Mouse (Mus musculus) MEL (cell line): ENCODE measurements around the gene Atp8a2. TPM values are rescaled to one million over a fixed set of nuclear protein-coding genes. Genes with fewer than 3 reads are reported as not detected.

ENCODE experiments used
- DNase-seq: peaks from one replicate; pipeline ENCODE4 v3.0.0; 2011; ENCODE audit warnings: low read depth, low spot score
- H3K27ac ChIP-seq: 2 replicates; pipeline ENCODE4 v1.5.1; 2012; ENCODE audit warnings: low read depth, mild to moderate bottlenecking, control low read depth, low read length, moderate library complexity; ENCODE audit not compliant: control insufficient read depth
- H3K27me3 ChIP-seq, 2 experiments: fragments of 150-350 bp in 1 of 2; sonication (generic) in 1 of 2; 2 replicates each; pipeline ENCODE4 v1.6.1; 2012; ENCODE audit warnings: low read length in 2 of 2, mild to moderate bottlenecking in 2 of 2, improper control_type of control experiment in 1 of 2, moderate library complexity in 1 of 2; ENCODE audit not compliant: insufficient read depth in 2 of 2, control insufficient read depth in 1 of 2
- H3K36me3 ChIP-seq, 2 experiments: 2 replicates each; pipeline ENCODE4 v1.6.1; 2012 to 2014; ENCODE audit warnings: low read length in 2 of 2, improper control_type of control experiment in 1 of 2, inconsistent platforms in 1 of 2, mild to moderate bottlenecking in 1 of 2; ENCODE audit not compliant: insufficient read depth in 2 of 2, control insufficient read depth in 1 of 2
- H3K4me1 ChIP-seq, 2 experiments: fragments of 150-350 bp in 1 of 2; sonication (generic) in 1 of 2; 2 replicates each; pipeline ENCODE4 v1.6.1; 2012; ENCODE audit warnings: low read length in 2 of 2, improper control_type of control experiment in 1 of 2, mild to moderate bottlenecking in 1 of 2; ENCODE audit not compliant: insufficient read depth in 2 of 2, control insufficient read depth in 1 of 2
- H3K4me3 ChIP-seq, 2 experiments: fragments of 150-350 bp in 1 of 2; sonication (generic) in 1 of 2; 2 replicates each; pipeline ENCODE4 v1.5.1; 2012; ENCODE audit warnings: low read depth in 2 of 2, low read length in 2 of 2, mild to moderate bottlenecking in 2 of 2, moderate library complexity in 2 of 2, control low read depth in 1 of 2, improper control_type of control experiment in 1 of 2; ENCODE audit not compliant: control insufficient read depth in 1 of 2, insufficient read depth in 1 of 2
- H3K79me2 ChIP-seq: 2 replicates; pipeline ENCODE4 v1.6.1; 2012; ENCODE audit warnings: mild to moderate bottlenecking, low read length, moderate library complexity; ENCODE audit not compliant: control insufficient read depth, poor library complexity, insufficient read depth
- H3K9ac ChIP-seq: 2 replicates; pipeline ENCODE4 v1.6.1; 2012; ENCODE audit warnings: low read depth, mild to moderate bottlenecking, control low read depth, low read length, moderate library complexity; ENCODE audit not compliant: control insufficient read depth, poor library complexity, severe bottlenecking
- H3K9me3 ChIP-seq: fragments of 150-350 bp; sonication (generic); replicated peaks from 2 replicates; pipeline ENCODE4 v1.6.1; 2012; ENCODE audit warnings: mild to moderate bottlenecking, low read length, improper control_type of control experiment, moderate library complexity; ENCODE audit not compliant: insufficient read depth
- BHLHE40 ChIP-seq: IDR thresholded peaks from 2 replicates; pipeline ENCODE4 v1.6.1; 2012; ENCODE audit warnings: low read depth, mild to moderate bottlenecking, inconsistent platforms, low read length, improper control_type of control experiment, borderline replicate concordance
- CHD1 ChIP-seq: IDR thresholded peaks from 2 replicates; pipeline ENCODE4 v1.6.1; 2012; ENCODE audit warnings: low read depth, mild to moderate bottlenecking, inconsistent platforms, low read length, improper control_type of control experiment
- CTCF ChIP-seq, 3 experiments: IDR thresholded peaks in 2 of 3; conservative IDR thresholded peaks in 1 of 3; 2 replicates each; pipeline ENCODE4 v1.5.1; 2011 to 2012; ENCODE audit warnings: low read length in 3 of 3, low read depth in 2 of 3, mild to moderate bottlenecking in 2 of 3, improper control_type of control experiment in 1 of 3, inconsistent platforms in 1 of 3, mixed read lengths in 1 of 3, moderate library complexity in 1 of 3; ENCODE audit not compliant: control insufficient read depth in 1 of 3, insufficient read depth in 1 of 3, poor library complexity in 1 of 3, severe bottlenecking in 1 of 3
- E2F4 ChIP-seq: IDR thresholded peaks from 2 replicates; pipeline ENCODE4 v1.6.1; 2011; ENCODE audit warnings: low read depth, low read length, improper control_type of control experiment, borderline replicate concordance
- ELF1 ChIP-seq: IDR thresholded peaks from 2 replicates; pipeline ENCODE4 v1.6.1; 2014; ENCODE audit warnings: low read depth, mild to moderate bottlenecking, inconsistent platforms, low read length, improper control_type of control experiment, moderate library complexity
- GABPA ChIP-seq: IDR thresholded peaks from 2 replicates; pipeline ENCODE4 v1.6.1; 2012; ENCODE audit warnings: low read depth, mild to moderate bottlenecking, inconsistent platforms, low read length, improper control_type of control experiment, moderate library complexity
- GATA1 ChIP-seq: IDR thresholded peaks from 2 replicates; pipeline ENCODE4 v1.6.1; 2011; ENCODE audit warnings: low read depth, low read length, improper control_type of control experiment
- KAT2A ChIP-seq: conservative IDR thresholded peaks from 2 replicates; pipeline ENCODE4 v1.6.1; 2012; ENCODE audit warnings: low read depth, low read length, improper control_type of control experiment, inconsistent platforms
- MAX ChIP-seq: IDR thresholded peaks from 2 replicates; pipeline ENCODE4 v1.6.1; 2011; ENCODE audit warnings: low read length, improper control_type of control experiment
- MAZ ChIP-seq: IDR thresholded peaks from 2 replicates; pipeline ENCODE4 v1.6.1; 2012; ENCODE audit warnings: low read depth, mild to moderate bottlenecking, inconsistent platforms, low read length, improper control_type of control experiment
- MXI1 ChIP-seq: IDR thresholded peaks from 2 replicates; pipeline ENCODE4 v1.6.1; 2011; ENCODE audit warnings: mild to moderate bottlenecking, low read depth, low read length, improper control_type of control experiment
- NRF1 ChIP-seq: IDR thresholded peaks from 2 replicates; pipeline ENCODE4 v1.6.1; 2014; ENCODE audit warnings: low read depth, mild to moderate bottlenecking, inconsistent platforms, low read length, improper control_type of control experiment, moderate library complexity; ENCODE audit not compliant: poor library complexity, insufficient read depth, severe bottlenecking
- POLR2AphosphoS5 ChIP-seq: IDR thresholded peaks from 2 replicates; pipeline ENCODE4 v1.6.1; 2012; ENCODE audit warnings: low read depth, borderline replicate concordance, mild to moderate bottlenecking, inconsistent platforms, low read length, moderate library complexity, mixed read lengths
- SIN3A ChIP-seq: IDR thresholded peaks from 2 replicates; pipeline ENCODE4 v1.6.1; 2012; ENCODE audit warnings: low read length, improper control_type of control experiment, inconsistent platforms
- TBP ChIP-seq: IDR thresholded peaks from 2 replicates; pipeline ENCODE4 v1.8.0; 2011; ENCODE audit warnings: low read depth, low read length, improper control_type of control experiment
- UBTF ChIP-seq: IDR thresholded peaks from 2 replicates; pipeline ENCODE4 v1.6.1; 2012; ENCODE audit warnings: low read depth, mild to moderate bottlenecking, inconsistent platforms, low read length, improper control_type of control experiment, moderate library complexity, borderline replicate concordance; ENCODE audit not compliant: insufficient read depth
- USF1 ChIP-seq: IDR thresholded peaks from 2 replicates; pipeline ENCODE4 v1.6.1; 2014; ENCODE audit warnings: low read depth, mild to moderate bottlenecking, inconsistent platforms, low read length, improper control_type of control experiment, moderate library complexity
- USF2 ChIP-seq, 2 experiments: IDR thresholded peaks; 2 replicates each; pipeline ENCODE4 v1.6.1; 2011 to 2012; ENCODE audit warnings: improper control_type of control experiment in 2 of 2, low read length in 2 of 2, borderline replicate concordance in 1 of 2, inconsistent platforms in 1 of 2, low read depth in 1 of 2, mild to moderate bottlenecking in 1 of 2; ENCODE audit not compliant: insufficient read depth in 1 of 2
- ZC3H11A ChIP-seq: IDR thresholded peaks from 2 replicates; pipeline ENCODE4 v1.6.1; 2012; ENCODE audit warnings: low read depth, mild to moderate bottlenecking, inconsistent platforms, low read length, improper control_type of control experiment
- ZKSCAN1 ChIP-seq: IDR thresholded peaks from 2 replicates; pipeline ENCODE4 v1.6.1; 2012; ENCODE audit warnings: low read depth, mild to moderate bottlenecking, inconsistent platforms, low read length, improper control_type of control experiment, moderate library complexity
- ZNF384 ChIP-seq: IDR thresholded peaks from 2 replicates; pipeline ENCODE4 v1.6.1; 2012; ENCODE audit warnings: low read depth, mild to moderate bottlenecking, inconsistent platforms, low read length, improper control_type of control experiment
- polyA plus RNA-seq, 2 experiments: library from polyadenylated mRNA; stranded (reverse) in 1 of 2; unstranded in 1 of 2; fragments of >175 nt in 1 of 2; fragments of >200 nt in 1 of 2; gene quantifications; 2 replicates each; pipeline versions ENCODE4 v1.2.1 to v1.2.4; 2012; ENCODE audit warnings: low replicate concordance in 2 of 2, low read depth in 1 of 2; ENCODE audit not compliant: insufficient read length in 2 of 2, insufficient read depth in 1 of 2, missing spikeins in 1 of 2
- total RNA-seq: library from RNA; depleted of rRNA; stranded (reverse); fragments of 300-350 nt; gene quantifications from 2 replicates; pipeline ENCODE4 v1.2.3, GENCODE M21; 2012

Gene Atp8a2
- total and polyA plus RNA-seq, 3 experiments, result 0.29 to 0.39 TPM; not detected in 1

GRCm38 (mm10) chr14:60058867-60059266 lies 138.1 kb downstream of the Atp8a2 start:
- Histone ChIP-seq H3K4me3 (no peak overlapping the region), H3K27me3 (no peaks in the 10 kb centered on the region), H3K79me2 (no peaks in the 10 kb centered on the region), H3K27ac (no peak overlapping the region), H3K9me3 (no peaks in the 10 kb centered on the region), H3K9ac (no peak overlapping the region), H3K36me3 (no peaks in the 10 kb centered on the region), H3K4me1 (no peaks in the 10 kb centered on the region)
- no peak for DNase-seq
- TF ChIP-seq MXI1, result no peak
- TF ChIP-seq USF1, result no peak
- no peak for TF ChIP-seq GABPA
- TF ChIP-seq UBTF, result no peak
- TF ChIP-seq TBP, result no peak
- TF ChIP-seq MAZ, result no peak
- no peak for TF ChIP-seq USF2 (IDR thresholded peaks at IDR 0.05; ENCODE audit: borderline replicate concordance in 1 of 2, insufficient read depth in 1 of 2, low read depth in 1 of 2, low read length in 2 of 2)
- TF ChIP-seq GATA1, result no peak
- TF ChIP-seq ZKSCAN1, result no peak
- TF ChIP-seq ZC3H11A, result no peak
- no peak for TF ChIP-seq E2F4
- TF ChIP-seq KAT2A, result no peak
- no peak for TF ChIP-seq NRF1
- no peak for TF ChIP-seq CTCF (IDR thresholded peaks at IDR 0.05 in 2 of 3, conservative IDR thresholded peaks at IDR 0.05 in 1 of 3; ENCODE audit: control insufficient read depth in 1 of 3, insufficient read depth in 1 of 3, low read depth in 2 of 3, low read length in 3 of 3, poor library complexity in 1 of 3, severe bottlenecking in 1 of 3)
- no peak for TF ChIP-seq POLR2AphosphoS5
- TF ChIP-seq CHD1, result no peak
- TF ChIP-seq ELF1, result no peak
- no peak for TF ChIP-seq MAX

- DNase-seq, result no peak
- no peak for TF ChIP-seq ZNF384
- no peak for TF ChIP-seq BHLHE40
- no peak for TF ChIP-seq SIN3A
- TF ChIP-seq GATA1, result no peak
- no peak for TF ChIP-seq MAZ
- Histone ChIP-seq H3K9me3 (no peaks in the 10 kb centered on the region), H3K27ac (no peak overlapping the region), H3K27me3 (no peaks in the 10 kb centered on the region), H3K79me2 (no peaks in the 10 kb centered on the region), H3K9ac (no peak overlapping the region), H3K36me3 (no peaks in the 10 kb centered on the region), H3K4me3 (no peak overlapping the region), H3K4me1 (no peaks in the 10 kb centered on the region)
Measured at GRCm38 (mm10) chr14:60055231-60055630, 141.7 kb downstream of the Atp8a2 start.
